18 mouse cellular contexts compared by ENCODE assay signal in genomic region chr11:76734560-76734959, GRCm38 (mm10). TPM values are rescaled to one million over a fixed set of nuclear protein-coding genes. Genes with fewer than 3 reads are reported as not detected.
DNase-seq lines count a peak whose midpoint lies in the region; ATAC-seq and TF ChIP-seq lines count a peak whose summit lies in the region.
"Had no signal": no experiment of that assay in that cellular context is flagged by ENCODE, and none has a peak within 500 bp of the region (broad histone marks: within the 10 kb centered on the region; RNA-seq: fewer than 3 reads in every experiment).

No protein-coding gene starts in this region.

- H3K4me1 ChIP-seq in kidney, adult 2 months (ENCODE audit: control insufficient read depth, insufficient read depth, low read length): no peaks in the 10 kb centered on the region
- peaks cover 7 to 10% of the 10 kb centered on the region in 2 experiments for H3K4me1 ChIP-seq in MEL (ENCODE audit: control insufficient read depth in 1 of 2, insufficient read depth in 2 of 2, low read length in 2 of 2)
- peaks cover 3% of the 10 kb centered on the region; the same call in 1 of the 2 replicates for H3K4me1 ChIP-seq in midbrain, embryonic 11.5 days (ENCODE audit: control insufficient read depth, insufficient read depth, low read length)

- no peak overlapping the region for H3K4me2 ChIP-seq in midbrain, embryonic 11.5 days
- H3K4me2 ChIP-seq: liver, embryonic 12.5 days had no signal

- TF ChIP-seq EP300 in MEL (IDR thresholded peaks at IDR 0.05; ENCODE audit: low read depth in 1 of 2, low read length in 2 of 2): peak in 1 of 2 experiments; percentile 16; a peak in 1 of 4 replicates

- 66% methylated on average over 3 of the region's 3 CpGs for WGBS in kidney, adult 2 months
- 61% methylated on average over 3 of the region's 3 CpGs for WGBS in midbrain, embryonic 11.5 days

- no peak for ATAC-seq in midbrain, embryonic 11.5 days (ENCODE audit: low FRiP score)
- ATAC-seq in erythroid progenitor cell, adult 5-6 weeks (replicated peaks; ENCODE audit: low FRiP score, poor library complexity, severe bottlenecking): no peak
- ATAC-seq: liver, embryonic 12.5 days had no signal

- H3K79me2 ChIP-seq in MEL (ENCODE audit: control insufficient read depth, insufficient read depth, low read length, poor library complexity): no peaks in the 10 kb centered on the region

- no peak for TF ChIP-seq POLR2A in kidney, adult 2 months (IDR thresholded peaks at IDR 0.05; ENCODE audit: low read depth, low read length)
- no peak for TF ChIP-seq POLR2A in MEL (IDR thresholded peaks at IDR 0.05; ENCODE audit: control insufficient read depth in 1 of 2, insufficient read depth in 1 of 2, low read depth in 1 of 2, low read length in 2 of 2, poor library complexity in 1 of 2)

- no peak overlapping the region for H3K4me3 ChIP-seq in kidney, adult 2 months (ENCODE audit: insufficient read depth, low read depth, low read length)
- no peak overlapping the region for H3K4me3 ChIP-seq in MEL (ENCODE audit: control insufficient read depth in 1 of 2, insufficient read depth in 1 of 2, low read depth in 2 of 2, low read length in 2 of 2)
- no peak overlapping the region for H3K4me3 ChIP-seq in midbrain, embryonic 11.5 days (ENCODE audit: low read depth, low read length)
- H3K4me3 ChIP-seq: left cerebral cortex, adult 2 months; liver, embryonic 12.5 days; midbrain, embryonic 10.5 days had no signal

- no peak overlapping the region for H3K9ac ChIP-seq in MEL (ENCODE audit: control insufficient read depth, low read depth, low read length, poor library complexity, severe bottlenecking)
- no peak overlapping the region for H3K9ac ChIP-seq in midbrain, embryonic 11.5 days (ENCODE audit: low read length)
- H3K9ac ChIP-seq: liver, embryonic 12.5 days had no signal

- DNase-seq in kidney, adult 2 months: peak; percentile 16
- no peak for DNase-seq in kidney, adult 9 months
- DNase-seq in A20 (ENCODE audit: low read depth, low spot score) (peak; percentile 19), MEL (ENCODE audit: low read depth, low spot score) (peak; percentile 20)
- peak; percentile 28 for DNase-seq in lung, postnatal 36 days
- no peak for DNase-seq in frontal cortex, postnatal 36 days (ENCODE audit: low spot score in 2 of 2)
- no peak for DNase-seq in midbrain, embryonic 11.5 days (ENCODE audit: low spot score, missing footprints)
- DNase-seq: adrenal gland, adult 8-10 months; cerebellum, adult 11 months; gastrocnemius, postnatal 25 days; heart, postnatal 36 days; kidney, postnatal 10 days; right cerebral cortex, postnatal 4 days had no signal

- H3K27me3 ChIP-seq in kidney, adult 2 months (replicated peaks; ENCODE audit: control insufficient read depth, insufficient read depth, low read length): no peaks in the 10 kb centered on the region
- no peaks in the 10 kb centered on the region for H3K27me3 ChIP-seq in MEL (ENCODE audit: control insufficient read depth in 1 of 2, insufficient read depth in 2 of 2, low read length in 2 of 2)
- H3K27me3 ChIP-seq in midbrain, embryonic 11.5 days (ENCODE audit: control insufficient read depth, insufficient read depth, low read length): no peaks in the 10 kb centered on the region
- H3K27me3 ChIP-seq: liver, embryonic 12.5 days had no signal

- TF ChIP-seq RAD21 in MEL (IDR thresholded peaks at IDR 0.05; ENCODE audit: low read depth, low read length): no peak

- no peaks in the 10 kb centered on the region for H3K9me3 ChIP-seq in MEL (replicated peaks; ENCODE audit: insufficient read depth, low read length)
- H3K9me3 ChIP-seq in midbrain, embryonic 11.5 days (ENCODE audit: control insufficient read depth, low read length): no peaks in the 10 kb centered on the region
- H3K9me3 ChIP-seq: liver, embryonic 12.5 days; midbrain, embryonic 10.5 days had no signal

- no peak for TF ChIP-seq CTCF in kidney, adult 2 months (conservative IDR thresholded peaks at IDR 0.05; ENCODE audit: insufficient read depth, insufficient read length, low read depth, low read length)
- no peak for TF ChIP-seq CTCF in MEL (IDR thresholded peaks at IDR 0.05 in 2 of 3, conservative IDR thresholded peaks at IDR 0.05 in 1 of 3; ENCODE audit: control insufficient read depth in 1 of 3, insufficient read depth in 1 of 3, low read depth in 2 of 3, low read length in 3 of 3, poor library complexity in 1 of 3, severe bottlenecking in 1 of 3)

- peaks cover 6% of the 10 kb centered on the region for H3K36me3 ChIP-seq in kidney, adult 2 months (ENCODE audit: control insufficient read depth, insufficient read depth, low read length)
- H3K36me3 ChIP-seq in MEL (ENCODE audit: control insufficient read depth in 1 of 2, insufficient read depth in 2 of 2, low read length in 2 of 2): peaks cover 16 to 28% of the 10 kb centered on the region in 2 experiments
- H3K36me3 ChIP-seq in midbrain, embryonic 11.5 days (ENCODE audit: control insufficient read depth, insufficient read depth, low read length): 0 out of 2 replicates have a peak, but pooled peaks cover 11% of the 10 kb centered on the region

- H3K27ac ChIP-seq in kidney, adult 2 months (ENCODE audit: insufficient read depth, low read depth, low read length): peak overlapping the region; percentile 61; the same call in 1 of the 2 replicates
- no peak overlapping the region for H3K27ac ChIP-seq in MEL (ENCODE audit: control insufficient read depth, low read depth, low read length)
- no peak overlapping the region for H3K27ac ChIP-seq in midbrain, embryonic 11.5 days (ENCODE audit: low read depth, low read length)
- H3K27ac ChIP-seq: left cerebral cortex, adult 2 months; liver, embryonic 12.5 days; midbrain, embryonic 10.5 days had no signal

TF ChIP-seq in MEL, 35 proteins besides CTCF, POLR2A, EP300 and RAD21:
- no peak for TF ChIP-seq MAFK (IDR thresholded peaks at IDR 0.05; ENCODE audit: borderline replicate concordance, low read depth, low read length)

RNA-seq across cellular contexts. Expression of gene Gosr1, which starts 28.8 kb away (rescaled TPM):
- 22.8 and 24.3 TPM in 2 replicates for polyA plus RNA-seq in kidney, adult 2 months (2012; rRNA removed)
- total RNA-seq in MEL (2012; rRNA removed): 18.3 and 23.1 TPM in 2 replicates
- 10 to 100 TPM in 1 of 2 experiments, not detected in 1; 25.8 TPM for polyA plus RNA-seq in MEL (2012; ENCODE audit: insufficient read depth in 1 of 2, insufficient read length in 2 of 2, low read depth in 1 of 2, low replicate concordance in 2 of 2, missing spikeins in 1 of 2)
- polyA plus RNA-seq in midbrain, embryonic 11.5 days (2014; fragmentation: Nextera tagmentation; extraction: Ambion mirVana): 29.1 and 29.3 TPM in 2 replicates
- 6.8 and 13.0 TPM in 2 replicates for total RNA-seq in erythroid progenitor cell, adult 5-6 weeks (2015; ENCODE audit: low replicate concordance)
- total RNA-seq in erythroid progenitor cell, adult 5-6 weeks (2017; ENCODE audit: low replicate concordance): 7.7 and 66.6 TPM in 2 replicates

RNA-seq across cellular contexts. Expression of gene Trarg1, which starts 55.0 kb away (rescaled TPM):
- polyA plus RNA-seq in kidney, adult 2 months (2012; rRNA removed): 2.8 and 2.9 TPM in 2 replicates
- not detected in 2 replicates for total RNA-seq in MEL (2012; rRNA removed)
- not detected for polyA plus RNA-seq in MEL (2012; ENCODE audit: insufficient read depth in 1 of 2, insufficient read length in 2 of 2, low read depth in 1 of 2, low replicate concordance in 2 of 2, missing spikeins in 1 of 2)
- polyA plus RNA-seq in midbrain, embryonic 11.5 days (2014; fragmentation: Nextera tagmentation; extraction: Ambion mirVana): 0.04 TPM in 1 of 2 replicates, not detected in the other
- not detected in 2 replicates for total RNA-seq in erythroid progenitor cell, adult 5-6 weeks (2015; ENCODE audit: low replicate concordance)
- 0.13 TPM in 1 of 2 replicates, not detected in the other for total RNA-seq in erythroid progenitor cell, adult 5-6 weeks (2017; ENCODE audit: low replicate concordance)
- polyA plus RNA-seq: forebrain, embryonic 11.5 days; liver, embryonic 12.5 days had no signal

Comparison
In these comparisons a context has a peak if more than half of its experiments do, and no peak if none do; other contexts are left out.
1. DNase-seq: peak in kidney, adult 2 months (single experiment), A20 (single experiment), MEL (single experiment) and lung, postnatal 36 days (single experiment); none in kidney, adult 9 months (single experiment), frontal cortex, postnatal 36 days (0 of 2) and midbrain, embryonic 11.5 days (single experiment).